Mouse (Mus musculus) kidney, adult 2 months (tissue): ENCODE measurements around the gene Abhd8.

Source experiments
- CTCF ChIP-seq: fragments of 200-500 bp; conservative IDR thresholded peaks from 2 replicates; pipeline ENCODE4 v1.5.1; 2011; ENCODE audit warnings: low read depth, mild to moderate bottlenecking, control low read depth, low read length, moderate library complexity, mixed read lengths; ENCODE audit not compliant: insufficient read depth, insufficient read length
- POLR2A ChIP-seq: fragments of 200-500 bp; IDR thresholded peaks from one replicate; pipeline ENCODE4 v1.6.1; 2011; ENCODE audit warnings: low read depth, low read length, control low read depth

DNA sequence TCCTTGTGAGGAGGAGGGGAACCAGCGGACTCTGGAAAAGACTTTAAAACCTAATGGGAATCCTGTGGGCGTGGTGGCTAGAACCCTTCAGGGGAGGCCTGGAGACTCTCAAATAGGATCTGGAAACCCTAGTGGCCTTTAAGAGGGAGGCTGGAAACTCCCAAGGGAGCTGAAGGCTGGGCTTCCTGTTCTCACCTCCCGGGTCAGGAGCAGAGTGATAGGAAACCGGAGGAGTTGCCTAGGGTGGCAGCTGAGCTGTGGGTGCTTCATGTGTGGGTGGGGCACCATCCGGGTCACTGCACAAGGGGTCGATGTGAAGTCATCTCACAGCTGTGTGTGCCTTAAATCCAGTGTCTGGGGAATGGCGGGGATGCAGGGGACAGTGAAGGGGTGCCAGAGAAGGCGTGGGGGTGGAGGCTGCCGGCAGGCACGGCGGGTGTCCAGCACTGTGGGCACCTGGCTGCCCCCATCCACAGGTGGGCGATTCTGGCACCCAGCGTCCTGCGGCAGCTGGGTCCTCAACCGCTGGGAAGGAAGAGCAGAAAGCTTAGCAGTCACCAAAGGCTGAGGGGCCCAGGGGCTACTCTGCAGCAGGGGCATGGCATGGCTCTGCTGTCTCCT, 34.5 kb upstream of the Abhd8 start:
- TF ChIP-seq CTCF (no peak), POLR2A (no peak)
